Mouse (Mus musculus) R1 (cell line): ENCODE measurements around the gene Zswim1.

Experiments
- DNase-seq: peaks from one replicate; pipeline ENCODE4 v3.0.0-alpha.2; 2018; ENCODE audit warnings: low read depth, low spot score

Zswim1 gene

GRCm38 (mm10) chr2:164822636-164823165 is at the start of gene Zswim1:
Gene Zswim1, plus strand, starts transcription at chr2:164822686.
- DNase-seq, result peak; percentile 100

- DNase-seq, result no peak
Observed at GRCm38 (mm10) chr2:164773229-164773988, 49.1 kb upstream of the Zswim1 start.

GRCm38 (mm10) chr2:164773989-164774364 is 48.5 kb upstream of the Zswim1 start:
- DNase-seq, result no peak

GRCm38 (mm10) chr2:164776130-164776529 is 46.4 kb upstream of the Zswim1 start:
- no peak for DNase-seq

- DNase-seq, result no peak
Observed at GRCm38 (mm10) chr2:164776801-164777200, 45.7 kb upstream of the Zswim1 start.

GRCm38 (mm10) chr2:164777246-164778014 is 45.1 kb upstream of the Zswim1 start:
- DNase-seq, result peak; percentile 61

GRCm38 (mm10) chr2:164778015-164778287 is 44.5 kb upstream of the Zswim1 start:
- no peak for DNase-seq

GRCm38 (mm10) chr2:164778809-164779208 is 43.7 kb upstream of the Zswim1 start:
- no peak for DNase-seq

- no peak for DNase-seq
Observed at GRCm38 (mm10) chr2:164779481-164780086, 42.9 kb upstream of the Zswim1 start, which contains the start of gene Tnnc2. Gene Tnnc2, minus strand, starts transcription at chr2:164779967.

- no peak for DNase-seq
Observed at GRCm38 (mm10) chr2:164781876-164782275, 40.6 kb upstream of the Zswim1 start.

GRCm38 (mm10) chr2:164783926-164784581 is 38.4 kb upstream of the Zswim1 start:
- DNase-seq, result peak; percentile 81

GRCm38 (mm10) chr2:164784869-164785420 is 37.5 kb upstream of the Zswim1 start:
- DNase-seq, result no peak

- peak; percentile 77 for DNase-seq
Observed at GRCm38 (mm10) chr2:164785481-164786387, 36.8 kb upstream of the Zswim1 start, which contains the start of gene Snx21. Gene Snx21, plus strand, starts transcription at chr2:164785823.

GRCm38 (mm10) chr2:164786388-164786885 is 36.0 kb upstream of the Zswim1 start:
- no peak for DNase-seq

GRCm38 (mm10) chr2:164787032-164787431 is 35.5 kb upstream of the Zswim1 start:
- DNase-seq, result no peak

GRCm38 (mm10) chr2:164787779-164788178 is 34.7 kb upstream of the Zswim1 start:
- DNase-seq, result no peak

- peak; percentile 47 for DNase-seq
Observed at GRCm38 (mm10) chr2:164788411-164788810, 34.1 kb upstream of the Zswim1 start.

- no peak for DNase-seq
Observed at GRCm38 (mm10) chr2:164790451-164790850, 32.0 kb upstream of the Zswim1 start.

GRCm38 (mm10) chr2:164791841-164792261 is 30.6 kb upstream of the Zswim1 start:
- no peak for DNase-seq
